Mouse (Mus musculus) hindbrain, embryonic 16.5 days (tissue): ENCODE results near the gene Zfp120. TPM values are rescaled to one million over a fixed set of nuclear protein-coding genes. Genes with fewer than 3 reads are reported as not detected.
"Not testable (repeated sequence)": the region's sequence is repeated elsewhere in the genome, so short reads cannot be mapped to it uniquely, and the experiment has no call there.

ENCODE experiments used
- ATAC-seq: fragments of 200-750 bp; cut with Nextera tagmentation; 2 replicates; pipeline ENCODE4 v1.8.0; 2017; ENCODE audit warnings: moderate TSS enrichment, moderate library complexity
- H3K27ac ChIP-seq: fragments of 300-500 bp; sonication (generic); 2 replicates; pipeline ENCODE4 v1.5.1; 2014; ENCODE audit warnings: low read depth, mild to moderate bottlenecking, control low read depth, low read length, moderate library complexity
- H3K27me3 ChIP-seq: fragments of 300-500 bp; sonication (generic); replicated peaks from 2 replicates; pipeline ENCODE4 v1.6.1; 2014; ENCODE audit warnings: low read length; ENCODE audit not compliant: control insufficient read depth, insufficient read depth
- H3K36me3 ChIP-seq: fragments of 300-500 bp; sonication (generic); 2 replicates; pipeline ENCODE4 v1.6.1; 2014; ENCODE audit warnings: mild to moderate bottlenecking, low read length, moderate library complexity, mixed read lengths; ENCODE audit not compliant: control insufficient read depth, insufficient read depth
- H3K4me1 ChIP-seq: fragments of 300-500 bp; sonication (generic); 2 replicates; pipeline ENCODE4 v1.6.1; 2014; ENCODE audit warnings: low read depth, low read length; ENCODE audit not compliant: control insufficient read depth, insufficient read depth
- H3K4me2 ChIP-seq: fragments of 300-500 bp; sonication (generic); 2 replicates; pipeline ENCODE4 v1.6.1; 2014; ENCODE audit warnings: mild to moderate bottlenecking, low read length, control low read depth, moderate library complexity
- H3K4me3 ChIP-seq: fragments of 300-500 bp; sonication (generic); 2 replicates; pipeline ENCODE4 v1.5.1; 2014; ENCODE audit warnings: mild to moderate bottlenecking, low read length, control low read depth, moderate library complexity
- H3K9ac ChIP-seq: fragments of 300-500 bp; sonication (generic); 2 replicates; pipeline ENCODE4 v1.6.1; 2014; ENCODE audit warnings: low read depth, mild to moderate bottlenecking, control low read depth, low read length, moderate library complexity
- H3K9me3 ChIP-seq: fragments of 300-500 bp; sonication (generic); 2 replicates; pipeline ENCODE4 v1.6.1; 2014; ENCODE audit warnings: mild to moderate bottlenecking, low read length, moderate library complexity; ENCODE audit not compliant: control insufficient read depth
- WGBS: fragments of 180-500 bp; shearing (Covaris S2); extraction: QIAGEN DNeasy Blood & Tissue Kit; methylation state at CpG from one replicate; pipeline ENCODE4 v1.1.7; 2014; 5-methylcytosine and 5-hydroxymethylcytosine counted together
- polyA plus RNA-seq: library from polyadenylated mRNA; unstranded; fragments of >200 nt; fragmentation: Nextera tagmentation; extraction: Ambion mirVana; gene quantifications from 2 replicates; pipeline ENCODE4 v1.2.1, GENCODE M21; 2015

Gene Zfp120
- polyA plus RNA-seq = 9.7 and 9.9 TPM in 2 replicates

GRCm38 (mm10) chr2:150136435-150136897, at the start of gene Zfp120:
Gene Zfp120, minus strand, starts transcription at chr2:150136708.
- peaks cover 7% of the 10 kb centered on the region for H3K4me1 ChIP-seq
- H3K4me2 ChIP-seq = peak within 1 kb of the TSS; percentile 64
- peak within 1 kb of the TSS; percentile 77 for H3K27ac ChIP-seq
- 0% methylated on average over 13 of the region's 13 CpGs for WGBS
- H3K27me3 ChIP-seq = no peaks in the 10 kb centered on the region
- H3K36me3 ChIP-seq = peaks cover 10% of the 10 kb centered on the region
- peaks cover 2% of the 10 kb centered on the region; the same call in 1 of the 2 replicates for H3K9me3 ChIP-seq
- peak within 1 kb of the TSS; percentile 71 for H3K9ac ChIP-seq
- ATAC-seq = peak; percentile 100
- peak within 1 kb of the TSS; percentile 55 for H3K4me3 ChIP-seq

- H3K9me3 ChIP-seq = peaks cover 11% of the 10 kb centered on the region
- not testable (repeated sequence) for H3K27ac ChIP-seq, H3K36me3 ChIP-seq, H3K4me3 ChIP-seq, ATAC-seq, H3K4me2 ChIP-seq, H3K27me3 ChIP-seq, H3K4me1 ChIP-seq, H3K9ac ChIP-seq
- 82% methylated on average over 7 of the region's 7 CpGs for WGBS
These were observed 45.1 kb upstream of the Zfp120 start, which contains the start of gene Gm14139 for GRCm38 (mm10) chr2:150181570-150181999. Gene Gm14139, plus strand, starts transcription at chr2:150181755.

- not testable (repeated sequence) for H3K27me3 ChIP-seq, ATAC-seq, H3K36me3 ChIP-seq, H3K4me2 ChIP-seq, H3K4me3 ChIP-seq, H3K27ac ChIP-seq, H3K9ac ChIP-seq, H3K4me1 ChIP-seq
- peaks cover 11% of the 10 kb centered on the region for H3K9me3 ChIP-seq
These were observed 44.5 kb upstream of the Zfp120 start for GRCm38 (mm10) chr2:150181046-150181445.

- ATAC-seq, H3K27me3 ChIP-seq, H3K27ac ChIP-seq, H3K4me3 ChIP-seq, H3K9ac ChIP-seq, H3K36me3 ChIP-seq, H3K4me2 ChIP-seq, H3K4me1 ChIP-seq: not testable (repeated sequence)
- H3K9me3 ChIP-seq = peaks cover 11% of the 10 kb centered on the region
- 85% methylated on average over 4 of the region's 4 CpGs for WGBS
These were observed 43.1 kb upstream of the Zfp120 start, which contains the start of gene Gm10770 for GRCm38 (mm10) chr2:150179579-150179978. Gene Gm10770, minus strand, starts transcription at chr2:150179679.

GRCm38 (mm10) chr2:150173833-150174232, 37.3 kb upstream of the Zfp120 start:
- Histone ChIP-seq H3K9me3 (peaks cover 11% of the 10 kb centered on the region), H3K4me1 (no peaks in the 10 kb centered on the region), H3K4me2 (no peak overlapping the region), H3K9ac (no peak overlapping the region), H3K27me3 (no peaks in the 10 kb centered on the region), H3K27ac (no peak overlapping the region), H3K36me3 (no peaks in the 10 kb centered on the region), H3K4me3 (no peak overlapping the region)
- no peak for ATAC-seq

GRCm38 (mm10) chr2:150166703-150167102, 30.2 kb upstream of the Zfp120 start:
- H3K4me1 ChIP-seq = no peaks in the 10 kb centered on the region
- H3K9me3 ChIP-seq = no peaks in the 10 kb centered on the region

GRCm38 (mm10) chr2:150132773-150133172, 3.7 kb downstream of the Zfp120 start:
- Histone ChIP-seq H3K27ac (no peak overlapping the region), H3K4me1 (peaks cover 7% of the 10 kb centered on the region), H3K9me3 (peaks cover 20% of the 10 kb centered on the region), H3K4me2 (no peak overlapping the region), H3K9ac (no peak overlapping the region), H3K36me3 (peaks cover 16% of the 10 kb centered on the region), H3K4me3 (no peak overlapping the region), H3K27me3 (no peaks in the 10 kb centered on the region)
- 93% methylated on average over 2 of the region's 2 CpGs for WGBS
- no peak for ATAC-seq

More at GRCm38 (mm10) chr2:150166703-150167102, 30.2 kb upstream of the Zfp120 start:
- H3K9ac ChIP-seq = no peak overlapping the region
- no peak overlapping the region for H3K4me3 ChIP-seq
- no peaks in the 10 kb centered on the region for H3K36me3 ChIP-seq
- no peaks in the 10 kb centered on the region for H3K27me3 ChIP-seq
- no peak for ATAC-seq
- no peak overlapping the region for H3K27ac ChIP-seq
- no peak overlapping the region for H3K4me2 ChIP-seq

- H3K36me3 ChIP-seq = peaks cover 16% of the 10 kb centered on the region
- peaks cover 21% of the 10 kb centered on the region for H3K9me3 ChIP-seq
- not testable (repeated sequence) for H3K4me1 ChIP-seq, ATAC-seq, H3K4me3 ChIP-seq, H3K9ac ChIP-seq, H3K4me2 ChIP-seq, H3K27ac ChIP-seq, H3K27me3 ChIP-seq
- 76% methylated on average over 1 of the region's 1 CpGs for WGBS
These were observed 4.5 kb downstream of the Zfp120 start for GRCm38 (mm10) chr2:150132002-150132401.

- ATAC-seq = no peak
- no peaks in the 10 kb centered on the region for H3K27me3 ChIP-seq
- WGBS = 92% methylated on average over 10 of the region's 10 CpGs
- no peak overlapping the region for H3K4me2 ChIP-seq
- no peak overlapping the region for H3K9ac ChIP-seq
- H3K27ac ChIP-seq = no peak overlapping the region
- H3K4me1 ChIP-seq = no peaks in the 10 kb centered on the region
- H3K9me3 ChIP-seq = peaks cover 20% of the 10 kb centered on the region
- H3K4me3 ChIP-seq = no peak overlapping the region
- H3K36me3 ChIP-seq = peaks cover 25% of the 10 kb centered on the region
These were observed 25.1 kb downstream of the Zfp120 start for GRCm38 (mm10) chr2:150111247-150111912.
